Mouse (Mus musculus) stomach, postnatal 0 days (tissue): ENCODE results near the gene Olfr1511.

ENCODE experiments used
- CTCF ChIP-seq: IDR thresholded peaks from 2 replicates; pipeline ENCODE4 v1.5.1; 2016; ENCODE audit warnings: antibody characterized with exemption, low read depth, mild to moderate bottlenecking, moderate library complexity
- EP300 ChIP-seq: optimal IDR thresholded peaks from 2 replicates; pipeline ENCODE3; 2016; ENCODE audit warnings: antibody characterized with exemption

DNA sequence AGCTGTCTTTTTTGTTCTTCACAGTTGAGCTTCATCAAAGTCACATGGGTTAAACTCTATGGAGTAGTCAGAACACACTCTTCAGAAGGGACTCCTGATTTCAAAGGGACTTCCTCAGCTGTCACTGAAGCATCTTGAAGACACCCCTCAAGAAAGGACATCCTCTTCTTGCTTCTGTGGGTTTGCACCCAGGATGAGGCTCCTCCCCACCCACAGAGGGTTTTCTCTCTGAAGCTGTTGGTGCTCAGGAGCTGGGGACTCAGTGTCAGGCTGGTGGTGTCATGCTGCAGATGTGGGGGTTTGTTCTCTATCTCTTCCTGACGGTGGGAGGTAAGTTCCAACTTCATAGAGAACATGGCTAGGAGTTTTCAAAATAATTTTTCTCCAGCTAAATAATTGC, 30.5 kb upstream of the Olfr1511 start:
- TF ChIP-seq CTCF (no peak), EP300 (no peak)
